Mouse (Mus musculus) hindbrain, embryonic 15.5 days (tissue): ENCODE data around the gene Taok2. TPM values are rescaled to one million over a fixed set of nuclear protein-coding genes. Genes with fewer than 3 reads are reported as not detected.
A peak's percentile ranks its signal among the peaks of the same experiment; 100 is the strongest.

Experiments
- ATAC-seq: fragments of 200-750 bp; cut with Nextera tagmentation; 2 replicates; pipeline ENCODE4 v1.8.0; 2017; ENCODE audit warnings: low read depth, moderate number of reproducible peaks, moderate TSS enrichment; ENCODE audit not compliant: low FRiP score
- H3K27ac ChIP-seq: fragments of 300-500 bp; sonication (generic); replicated peaks from 2 replicates; pipeline ENCODE4 v1.5.1; 2015; ENCODE audit warnings: mild to moderate bottlenecking, inconsistent platforms
- H3K27me3 ChIP-seq: fragments of 300-500 bp; sonication (generic); 2 replicates; pipeline ENCODE4 v1.6.1; 2015; ENCODE audit warnings: control low read depth, inconsistent platforms
- H3K36me3 ChIP-seq: fragments of 300-500 bp; sonication (generic); 2 replicates; pipeline ENCODE4 v1.6.1; 2015; ENCODE audit warnings: control low read depth, inconsistent platforms
- H3K4me1 ChIP-seq: fragments of 300-500 bp; sonication (generic); replicated peaks from 2 replicates; pipeline ENCODE4 v1.6.1; 2015; ENCODE audit warnings: control low read depth, inconsistent platforms
- H3K4me2 ChIP-seq: fragments of 300-500 bp; sonication (generic); 2 replicates; pipeline ENCODE4 v1.6.1; 2015; ENCODE audit warnings: moderate library complexity, mild to moderate bottlenecking, inconsistent platforms
- H3K4me3 ChIP-seq: fragments of 300-500 bp; sonication (generic); 2 replicates; pipeline ENCODE4 v1.5.1; 2015; ENCODE audit warnings: mild to moderate bottlenecking, inconsistent platforms
- H3K9ac ChIP-seq: fragments of 300-500 bp; sonication (generic); 2 replicates; pipeline ENCODE4 v1.6.1; 2015; ENCODE audit warnings: inconsistent platforms
- H3K9me3 ChIP-seq: fragments of 300-500 bp; sonication (generic); 2 replicates; pipeline ENCODE4 v1.6.1; 2016; ENCODE audit warnings: control low read depth, inconsistent platforms
- WGBS: fragments of 180-500 bp; shearing (Covaris S2); methylation state at CpG from one replicate; pipeline ENCODE4 v1.1.7; 2015; 5-methylcytosine and 5-hydroxymethylcytosine counted together
- polyA plus RNA-seq: library from polyadenylated mRNA; unstranded; fragments of >200 nt; fragmentation: Nextera tagmentation; extraction: Ambion mirVana; gene quantifications from 2 replicates; pipeline ENCODE4 v1.2.1, GENCODE M21; 2015

Taok2 gene
- polyA plus RNA-seq, 1 experiment from 2014 or later, result 58.1 TPM

GRCm38 (mm10) chr7:126821835-126822511, 62.5 kb downstream of the Taok2 start:
- WGBS, result 17% methylated on average over 7 of the region's 7 CpGs
- Histone ChIP-seq H3K9ac (peak overlapping the region; percentile 90), H3K4me3 (peak overlapping the region; percentile 76), H3K4me1 (peaks cover 42% of the 10 kb centered on the region), H3K27me3 (no peaks in the 10 kb centered on the region), H3K4me2 (peak overlapping the region; percentile 67), H3K27ac (peak overlapping the region; percentile 93), H3K36me3 (no peaks in the 10 kb centered on the region), H3K9me3 (no peaks in the 10 kb centered on the region)
- no peak; the same call in 1 of the 2 replicates for ATAC-seq

GRCm38 (mm10) chr7:126818818-126819217, 65.7 kb downstream of the Taok2 start:
- H3K9ac ChIP-seq, result no peak overlapping the region
- H3K4me3 ChIP-seq, result no peak overlapping the region
- no peak overlapping the region for H3K4me2 ChIP-seq
- 29% methylated on average over 1 of the region's 1 CpGs for WGBS
- H3K27me3 ChIP-seq, result no peaks in the 10 kb centered on the region
- H3K36me3 ChIP-seq, result no peaks in the 10 kb centered on the region
- no peaks in the 10 kb centered on the region for H3K9me3 ChIP-seq
- peaks cover 12% of the 10 kb centered on the region for H3K4me1 ChIP-seq
- no peak for ATAC-seq
- no peak overlapping the region for H3K27ac ChIP-seq

- Histone ChIP-seq H3K36me3 (no peaks in the 10 kb centered on the region), H3K9me3 (no peaks in the 10 kb centered on the region), H3K4me1 (peaks cover 7% of the 10 kb centered on the region), H3K9ac (no peak overlapping the region), H3K27ac (no peak overlapping the region), H3K4me3 (no peak overlapping the region), H3K4me2 (no peak overlapping the region), H3K27me3 (no peaks in the 10 kb centered on the region)
- no peak for ATAC-seq
- 85% methylated on average over 7 of the region's 7 CpGs for WGBS
Observed at GRCm38 (mm10) chr7:126817595-126817994, 66.9 kb downstream of the Taok2 start.

GRCm38 (mm10) chr7:126816494-126816893, 68.0 kb downstream of the Taok2 start:
- H3K36me3 ChIP-seq, result no peaks in the 10 kb centered on the region
- H3K4me1 ChIP-seq, result no peaks in the 10 kb centered on the region
- H3K27ac ChIP-seq, result no peak overlapping the region
- no peak overlapping the region for H3K9ac ChIP-seq
- 86% methylated on average over 8 of the region's 8 CpGs for WGBS
- H3K4me2 ChIP-seq, result no peak overlapping the region
- H3K9me3 ChIP-seq, result no peaks in the 10 kb centered on the region
- H3K4me3 ChIP-seq, result no peak overlapping the region
- no peaks in the 10 kb centered on the region for H3K27me3 ChIP-seq
- no peak for ATAC-seq

- no peak overlapping the region for H3K9ac ChIP-seq
- H3K4me1 ChIP-seq, result no peaks in the 10 kb centered on the region
- H3K27ac ChIP-seq, result no peak overlapping the region
- 49% methylated on average over 8 of the region's 8 CpGs for WGBS
- no peak overlapping the region for H3K4me3 ChIP-seq
- no peaks in the 10 kb centered on the region for H3K27me3 ChIP-seq
- ATAC-seq, result no peak
- no peaks in the 10 kb centered on the region for H3K9me3 ChIP-seq
- no peak overlapping the region for H3K4me2 ChIP-seq
- H3K36me3 ChIP-seq, result no peaks in the 10 kb centered on the region
Observed at GRCm38 (mm10) chr7:126815726-126816222, 68.7 kb downstream of the Taok2 start.

Other genes with a start within 250 kb of the Taok2 start
- gene Sgf29, start 235.4 kb downstream of the Taok2 start, polyA plus RNA-seq, result 58.7 and 61.0 TPM in 2 replicates
- gene Sult1a1, start 208.3 kb downstream of the Taok2 start, polyA plus RNA-seq, result 7.3 and 10.5 TPM in 2 replicates
- 139 and 143 TPM in 2 replicates for gene Bola2, start 189.3 kb downstream of the Taok2 start, polyA plus RNA-seq
- 16.2 and 16.7 TPM in 2 replicates for gene Slx1b, start 188.9 kb downstream of the Taok2 start, polyA plus RNA-seq
- gene Coro1a, start 176.9 kb downstream of the Taok2 start, polyA plus RNA-seq, result 104 and 108 TPM in 2 replicates
- 107 and 115 TPM in 2 replicates for gene Mapk3, start 125.1 kb downstream of the Taok2 start, polyA plus RNA-seq
- gene Gdpd3, start 118.4 kb downstream of the Taok2 start, polyA plus RNA-seq, result 1.5 TPM in 2 replicates
- 191 and 203 TPM in 2 replicates for gene Ypel3, start 107.7 kb downstream of the Taok2 start, polyA plus RNA-seq
- gene Tbx6, start 103.2 kb downstream of the Taok2 start, polyA plus RNA-seq, result 0.62 and 0.75 TPM in 2 replicates
- 174 and 176 TPM in 2 replicates for gene Ppp4c, start 92.2 kb downstream of the Taok2 start, polyA plus RNA-seq
- gene Fam57b, start 87.0 kb downstream of the Taok2 start, polyA plus RNA-seq, result 49.9 and 60.8 TPM in 2 replicates
- 0.43 TPM in 1 of 2 replicates, not detected in the other for gene 4930451I11Rik, start 53.1 kb downstream of the Taok2 start, polyA plus RNA-seq
- 28.2 and 28.8 TPM in 2 replicates for gene Doc2a, start 37.3 kb downstream of the Taok2 start, polyA plus RNA-seq
- 22.6 and 24.0 TPM in 2 replicates for gene Hirip3, start 22.7 kb downstream of the Taok2 start, polyA plus RNA-seq
- 91.5 and 94.6 TPM in 2 replicates for gene Ino80e, start 22.3 kb downstream of the Taok2 start, polyA plus RNA-seq
- gene Tmem219, start 38.2 kb upstream of the Taok2 start, polyA plus RNA-seq, result 28.6 and 30.4 TPM in 2 replicates
- 118 and 130 TPM in 2 replicates for gene Kctd13, start 44.2 kb upstream of the Taok2 start, polyA plus RNA-seq
- 9.8 and 10.1 TPM in 2 replicates for gene Asphd1, start 64.9 kb upstream of the Taok2 start, polyA plus RNA-seq
- 49.3 and 55.9 TPM in 2 replicates for gene Sez6l2, start 65.9 kb upstream of the Taok2 start, polyA plus RNA-seq
- 131 and 140 TPM in 2 replicates for gene Cdipt, start 91.2 kb upstream of the Taok2 start, polyA plus RNA-seq
- gene Cdiptos, start 91.4 kb upstream of the Taok2 start, polyA plus RNA-seq, result 0.67 and 1.4 TPM in 2 replicates
- gene Mvp, start 129.9 kb upstream of the Taok2 start, polyA plus RNA-seq, result 4.8 and 5.5 TPM in 2 replicates
- 0.28 TPM in 1 of 2 replicates, not detected in the other for gene Pagr1b, start 131.8 kb upstream of the Taok2 start, polyA plus RNA-seq
- 28.1 and 46.9 TPM in 2 replicates for gene Pagr1a, start 132.6 kb upstream of the Taok2 start, polyA plus RNA-seq
- gene Gm42742, start 136.4 kb upstream of the Taok2 start, polyA plus RNA-seq, result 63.3 and 77.5 TPM in 2 replicates
- 54.2 and 62.4 TPM in 2 replicates for gene Prrt2, start 136.5 kb upstream of the Taok2 start, polyA plus RNA-seq
- 84.0 and 87.3 TPM in 2 replicates for gene Maz, start 142.3 kb upstream of the Taok2 start, polyA plus RNA-seq
- 26.1 and 31.7 TPM in 2 replicates for gene Kif22, start 157.8 kb upstream of the Taok2 start, polyA plus RNA-seq
- not detected in 2 replicates for gene Zg16, start 202.6 kb upstream of the Taok2 start, polyA plus RNA-seq
- 2.0 and 3.3 TPM in 2 replicates for gene AI467606, start 206.7 kb upstream of the Taok2 start, polyA plus RNA-seq
- gene Qprt, start 237.5 kb upstream of the Taok2 start, polyA plus RNA-seq, result 0.70 and 1.1 TPM in 2 replicates